Mouse (Mus musculus) hindbrain, embryonic 16.5 days (tissue): ENCODE results near the gene Arhgap10. TPM values are rescaled to one million over a fixed set of nuclear protein-coding genes. Genes with fewer than 3 reads are reported as not detected.

Source experiments
- ATAC-seq: fragments of 200-750 bp; cut with Nextera tagmentation; 2 replicates; pipeline ENCODE4 v1.8.0; 2017; ENCODE audit warnings: moderate TSS enrichment, moderate library complexity
- H3K27ac ChIP-seq: fragments of 300-500 bp; sonication (generic); 2 replicates; pipeline ENCODE4 v1.5.1; 2014; ENCODE audit warnings: low read depth, mild to moderate bottlenecking, control low read depth, low read length, moderate library complexity
- H3K27me3 ChIP-seq: fragments of 300-500 bp; sonication (generic); replicated peaks from 2 replicates; pipeline ENCODE4 v1.6.1; 2014; ENCODE audit warnings: low read length; ENCODE audit not compliant: control insufficient read depth, insufficient read depth
- H3K36me3 ChIP-seq: fragments of 300-500 bp; sonication (generic); 2 replicates; pipeline ENCODE4 v1.6.1; 2014; ENCODE audit warnings: mild to moderate bottlenecking, low read length, moderate library complexity, mixed read lengths; ENCODE audit not compliant: control insufficient read depth, insufficient read depth
- H3K4me1 ChIP-seq: fragments of 300-500 bp; sonication (generic); 2 replicates; pipeline ENCODE4 v1.6.1; 2014; ENCODE audit warnings: low read depth, low read length; ENCODE audit not compliant: control insufficient read depth, insufficient read depth
- H3K4me2 ChIP-seq: fragments of 300-500 bp; sonication (generic); 2 replicates; pipeline ENCODE4 v1.6.1; 2014; ENCODE audit warnings: mild to moderate bottlenecking, low read length, control low read depth, moderate library complexity
- H3K4me3 ChIP-seq: fragments of 300-500 bp; sonication (generic); 2 replicates; pipeline ENCODE4 v1.5.1; 2014; ENCODE audit warnings: mild to moderate bottlenecking, low read length, control low read depth, moderate library complexity
- H3K9ac ChIP-seq: fragments of 300-500 bp; sonication (generic); 2 replicates; pipeline ENCODE4 v1.6.1; 2014; ENCODE audit warnings: low read depth, mild to moderate bottlenecking, control low read depth, low read length, moderate library complexity
- H3K9me3 ChIP-seq: fragments of 300-500 bp; sonication (generic); 2 replicates; pipeline ENCODE4 v1.6.1; 2014; ENCODE audit warnings: mild to moderate bottlenecking, low read length, moderate library complexity; ENCODE audit not compliant: control insufficient read depth
- WGBS: fragments of 180-500 bp; shearing (Covaris S2); extraction: QIAGEN DNeasy Blood & Tissue Kit; methylation state at CpG from one replicate; pipeline ENCODE4 v1.1.7; 2014; 5-methylcytosine and 5-hydroxymethylcytosine counted together
- polyA plus RNA-seq: library from polyadenylated mRNA; unstranded; fragments of >200 nt; fragmentation: Nextera tagmentation; extraction: Ambion mirVana; gene quantifications from 2 replicates; pipeline ENCODE4 v1.2.1, GENCODE M21; 2015

Gene Arhgap10
- polyA plus RNA-seq, 1 experiment from 2014 or later: 5.0 TPM

GRCm38 (mm10) chr8:77380844-77381243, 136.9 kb downstream of the Arhgap10 start:
- Histone ChIP-seq H3K9me3 (no peaks in the 10 kb centered on the region), H3K36me3 (no peaks in the 10 kb centered on the region), H3K27me3 (no peaks in the 10 kb centered on the region), H3K4me3 (no peak overlapping the region), H3K4me1 (peaks cover 5% of the 10 kb centered on the region), H3K9ac (no peak overlapping the region), H3K27ac (no peak overlapping the region), H3K4me2 (no peak overlapping the region)
- ATAC-seq: no peak
- WGBS: 71% methylated on average over 6 of the region's 6 CpGs

- WGBS: 62% methylated on average over 11 of the region's 11 CpGs
- no peak overlapping the region for H3K4me2 ChIP-seq
- no peak overlapping the region for H3K9ac ChIP-seq
- no peak overlapping the region for H3K4me3 ChIP-seq
- H3K9me3 ChIP-seq: no peaks in the 10 kb centered on the region
- H3K27me3 ChIP-seq: no peaks in the 10 kb centered on the region
- no peak overlapping the region for H3K27ac ChIP-seq
- no peaks in the 10 kb centered on the region for H3K36me3 ChIP-seq
- no peak for ATAC-seq
- H3K4me1 ChIP-seq: peaks cover 5% of the 10 kb centered on the region
Measured at GRCm38 (mm10) chr8:77379300-77379699, 138.5 kb downstream of the Arhgap10 start.

- H3K27ac ChIP-seq: no peak overlapping the region; the same call in 1 of the 2 replicates
- peaks cover 5% of the 10 kb centered on the region for H3K4me1 ChIP-seq
- H3K4me3 ChIP-seq: no peak overlapping the region
- no peaks in the 10 kb centered on the region for H3K9me3 ChIP-seq
- H3K36me3 ChIP-seq: no peaks in the 10 kb centered on the region
- peak; percentile 77 for ATAC-seq
- no peak overlapping the region for H3K9ac ChIP-seq
- 20% methylated on average over 5 of the region's 5 CpGs for WGBS
- H3K27me3 ChIP-seq: no peaks in the 10 kb centered on the region
- no peak overlapping the region for H3K4me2 ChIP-seq
Measured at GRCm38 (mm10) chr8:77376451-77376853, 141.3 kb downstream of the Arhgap10 start.

- ATAC-seq: no peak; the same call in 1 of the 2 replicates
- no peak overlapping the region for H3K4me2 ChIP-seq
- WGBS: 90% methylated on average over 2 of the region's 2 CpGs
Measured at GRCm38 (mm10) chr8:77375999-77376398, 141.8 kb downstream of the Arhgap10 start.

GRCm38 (mm10) chr8:77371006-77371405, 146.7 kb downstream of the Arhgap10 start:
- ATAC-seq: no peak
- H3K27ac ChIP-seq: no peak overlapping the region
- no peak overlapping the region for H3K9ac ChIP-seq
- H3K4me1 ChIP-seq: 0 out of 2 replicates have a peak, but pooled peaks cover 3% of the 10 kb centered on the region
- H3K4me2 ChIP-seq: no peak overlapping the region
- H3K4me3 ChIP-seq: no peak overlapping the region
- no peaks in the 10 kb centered on the region for H3K9me3 ChIP-seq
- no peaks in the 10 kb centered on the region for H3K27me3 ChIP-seq
- no peaks in the 10 kb centered on the region for H3K36me3 ChIP-seq
- 90% methylated on average over 6 of the region's 6 CpGs for WGBS

More at GRCm38 (mm10) chr8:77375999-77376398, 141.8 kb downstream of the Arhgap10 start:
- Histone ChIP-seq H3K9me3 (no peaks in the 10 kb centered on the region), H3K27ac (no peak overlapping the region), H3K4me1 (peaks cover 5% of the 10 kb centered on the region), H3K36me3 (no peaks in the 10 kb centered on the region), H3K4me3 (no peak overlapping the region), H3K27me3 (no peaks in the 10 kb centered on the region), H3K9ac (no peak overlapping the region)

- Histone ChIP-seq H3K4me1 (0 out of 2 replicates have a peak, but pooled peaks cover 3% of the 10 kb centered on the region), H3K27me3 (no peaks in the 10 kb centered on the region), H3K4me2 (no peak overlapping the region), H3K27ac (no peak overlapping the region), H3K9me3 (no peaks in the 10 kb centered on the region), H3K36me3 (no peaks in the 10 kb centered on the region), H3K4me3 (no peak overlapping the region), H3K9ac (no peak overlapping the region)
- WGBS: 16% methylated on average over 2 of the region's 2 CpGs
- peak; percentile 77 for ATAC-seq
Measured at GRCm38 (mm10) chr8:77370308-77370707, 147.4 kb downstream of the Arhgap10 start.

- Histone ChIP-seq H3K9me3 (no peaks in the 10 kb centered on the region), H3K27me3 (no peaks in the 10 kb centered on the region), H3K4me2 (no peak overlapping the region), H3K27ac (no peak overlapping the region), H3K4me1 (0 out of 2 replicates have a peak, but pooled peaks cover 3% of the 10 kb centered on the region), H3K36me3 (no peaks in the 10 kb centered on the region), H3K4me3 (no peak overlapping the region), H3K9ac (no peak overlapping the region)
- ATAC-seq: no peak
- WGBS: 70% methylated on average over 7 of the region's 7 CpGs
Measured at GRCm38 (mm10) chr8:77369671-77370070, 148.1 kb downstream of the Arhgap10 start.

GRCm38 (mm10) chr8:77367091-77367490, 150.7 kb downstream of the Arhgap10 start:
- ATAC-seq: no peak
- no peaks in the 10 kb centered on the region for H3K27me3 ChIP-seq
- H3K9me3 ChIP-seq: no peaks in the 10 kb centered on the region
- 58% methylated on average over 3 of the region's 3 CpGs for WGBS
- no peak overlapping the region for H3K27ac ChIP-seq
- no peak overlapping the region for H3K9ac ChIP-seq
- H3K4me1 ChIP-seq: 0 out of 2 replicates have a peak, but pooled peaks cover 3% of the 10 kb centered on the region
- no peak overlapping the region for H3K4me3 ChIP-seq
- no peak overlapping the region for H3K4me2 ChIP-seq
- H3K36me3 ChIP-seq: no peaks in the 10 kb centered on the region

- H3K27ac ChIP-seq: no peak overlapping the region
- no peak for ATAC-seq
- no peaks in the 10 kb centered on the region for H3K9me3 ChIP-seq
- 82% methylated on average over 4 of the region's 4 CpGs for WGBS
- no peak overlapping the region for H3K9ac ChIP-seq
- H3K4me3 ChIP-seq: no peak overlapping the region
- H3K27me3 ChIP-seq: no peaks in the 10 kb centered on the region
- no peaks in the 10 kb centered on the region for H3K36me3 ChIP-seq
- H3K4me2 ChIP-seq: no peak overlapping the region
- H3K4me1 ChIP-seq: 0 out of 2 replicates have a peak, but pooled peaks cover 3% of the 10 kb centered on the region
Measured at GRCm38 (mm10) chr8:77366446-77366845, 151.3 kb downstream of the Arhgap10 start.
